Mouse (Mus musculus) common myeloid progenitor, adult 5-6 weeks (primary cell): ENCODE data around the gene Tmem270. TPM values are rescaled to one million over a fixed set of nuclear protein-coding genes. Genes with fewer than 3 reads are reported as not detected.

Experiments used
- ATAC-seq: replicated peaks from 2 replicates; pipeline ENCODE4 v1.8.0; 2016; ENCODE audit warnings: low read depth, mild to moderate bottlenecking, moderate TSS enrichment, inconsistent platforms; ENCODE audit not compliant: poor library complexity, severe bottlenecking
- total RNA-seq: library from RNA; stranded (forward); fragments of 200-1000, 187-1606 nt; gene quantifications from 2 replicates; pipeline ENCODE4 v1.2.3, GENCODE M21; 2017

Gene Tmem270
- total RNA-seq, 1 experiment from 2014 or later = not detected

- peak; percentile 95 for ATAC-seq
Measured at GRCm38 (mm10) chr5:134932179-134932902, 25.8 kb upstream of the Tmem270 start, which contains the start of gene Mettl27. Gene Mettl27 (plus strand): TSS chr5:134932368.

GRCm38 (mm10) chr5:134929988-134930387 is 23.5 kb upstream of the Tmem270 start:
- ATAC-seq = no peak

DNA sequence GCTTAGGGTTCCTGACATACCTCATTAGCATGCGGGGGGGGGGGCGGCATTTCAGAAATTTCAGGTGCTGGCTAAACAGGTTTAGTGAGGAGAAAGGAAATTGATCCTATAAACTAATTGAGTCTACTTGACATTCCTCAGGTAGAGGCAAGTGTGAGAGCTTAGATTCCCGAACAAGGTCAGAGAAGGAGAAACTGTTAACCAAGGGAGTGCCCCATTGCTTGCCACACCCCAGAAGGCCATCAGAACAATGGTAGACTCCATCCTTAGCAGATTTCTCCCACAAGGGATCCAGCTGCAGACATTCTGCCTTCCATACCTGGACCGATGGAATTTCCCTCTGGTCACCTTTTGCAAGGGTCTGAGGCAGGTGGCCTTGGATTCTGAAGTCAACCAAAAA is 20.2 kb upstream of the Tmem270 start:
- ATAC-seq = no peak

- no peak for ATAC-seq
Measured at GRCm38 (mm10) chr5:134923141-134923540, 16.6 kb upstream of the Tmem270 start.

DNA sequence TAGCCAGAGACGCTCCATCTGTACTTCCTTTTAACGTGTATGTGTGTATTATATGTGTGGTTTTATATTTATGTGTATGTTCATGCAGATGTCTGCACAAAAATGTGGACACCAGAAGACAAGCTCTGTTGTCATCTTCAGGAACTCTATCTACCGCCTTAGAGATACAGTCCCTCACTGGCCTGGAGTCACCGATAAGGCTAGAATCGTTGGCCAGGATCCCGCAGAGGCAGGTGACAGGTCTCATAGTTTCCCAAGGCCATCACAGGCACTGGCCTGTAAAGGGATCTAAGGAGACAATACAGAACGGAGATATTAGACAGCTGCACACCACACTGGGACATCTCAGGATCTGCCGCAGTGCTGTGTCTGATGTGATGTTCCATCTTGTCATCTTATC is 14.6 kb upstream of the Tmem270 start:
- no peak for ATAC-seq

DNA sequence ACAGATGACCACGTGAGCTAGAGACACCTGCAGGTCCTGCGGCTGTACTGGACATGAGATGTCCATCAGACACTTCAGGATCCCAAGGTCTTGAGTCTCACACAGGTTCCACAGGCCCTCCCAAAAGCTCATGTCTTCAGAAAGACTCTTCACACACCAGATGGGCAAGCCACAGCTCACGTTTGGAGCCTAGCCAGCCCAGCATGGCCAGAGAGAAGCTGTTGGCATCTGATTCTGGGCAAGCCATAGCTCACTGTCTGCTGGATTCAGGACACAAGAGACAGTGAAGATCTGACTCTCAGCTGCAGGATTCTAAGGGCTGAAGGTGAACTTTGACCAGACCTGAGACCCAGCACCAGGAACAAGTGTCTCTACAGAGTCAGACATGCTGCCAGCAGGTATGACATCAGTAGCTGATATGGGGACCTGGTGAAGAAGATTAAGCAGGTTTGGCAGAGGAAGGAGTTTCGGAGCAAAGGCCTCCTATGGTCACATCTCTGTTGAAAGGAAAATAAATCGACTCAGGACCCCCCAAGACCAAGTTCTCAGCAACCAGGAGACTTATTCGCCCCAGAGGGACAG is 13.7 kb upstream of the Tmem270 start:
- ATAC-seq = no peak

- ATAC-seq = peak; percentile 60
Measured at GRCm38 (mm10) chr5:134919097-134919496, 12.6 kb upstream of the Tmem270 start.

GRCm38 (mm10) chr5:134918071-134918832 is 11.7 kb upstream of the Tmem270 start:
- ATAC-seq = peak; percentile 27; the same call in 1 of the 2 replicates

GRCm38 (mm10) chr5:134915311-134915710 is 8.8 kb upstream of the Tmem270 start, which contains the start of gene Cldn13:
Gene Cldn13 (minus strand): TSS chr5:134915526.
- no peak for ATAC-seq

DNA sequence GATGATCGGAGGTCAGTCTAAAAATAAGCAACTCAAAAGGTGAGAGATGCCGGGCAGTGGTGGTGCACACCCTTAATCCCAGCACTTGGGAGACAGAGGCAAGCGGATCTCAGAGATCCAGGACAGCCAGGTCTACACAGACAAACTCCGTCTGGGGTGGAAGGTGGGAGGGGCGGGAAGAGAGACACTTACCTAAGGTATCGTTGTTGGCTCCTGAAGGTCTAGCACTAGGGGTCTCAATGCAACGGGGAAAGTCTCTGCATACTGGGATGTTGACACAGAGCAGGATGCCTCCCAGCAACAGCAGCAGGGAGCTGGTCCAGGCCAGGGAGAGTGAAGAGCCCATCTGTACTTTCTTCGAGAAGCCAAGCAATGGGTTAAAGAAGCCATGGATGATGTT is 8.0 kb upstream of the Tmem270 start:
- no peak for ATAC-seq

GRCm38 (mm10) chr5:134913753-134914152 is 7.2 kb upstream of the Tmem270 start:
- peak; percentile 75 for ATAC-seq

DNA sequence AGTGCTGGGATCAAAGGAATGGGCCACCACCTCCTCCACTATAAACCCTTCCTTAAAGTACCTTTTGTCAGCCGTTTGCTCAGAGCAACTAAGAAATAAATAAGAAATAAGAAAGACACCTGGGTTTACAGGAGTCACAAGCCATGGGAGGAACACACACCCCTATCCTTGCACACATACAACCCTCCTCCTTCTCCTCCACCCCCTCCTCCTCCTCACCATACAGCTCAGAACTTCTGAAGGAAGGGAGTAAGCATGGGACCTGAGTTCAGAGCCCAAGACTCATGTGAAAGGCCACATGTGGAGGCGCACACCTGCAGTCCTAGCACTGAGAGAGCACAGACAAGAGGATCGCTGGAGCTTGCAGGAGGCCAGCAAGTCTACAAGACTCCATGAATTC is 6.8 kb upstream of the Tmem270 start:
- no peak for ATAC-seq

DNA sequence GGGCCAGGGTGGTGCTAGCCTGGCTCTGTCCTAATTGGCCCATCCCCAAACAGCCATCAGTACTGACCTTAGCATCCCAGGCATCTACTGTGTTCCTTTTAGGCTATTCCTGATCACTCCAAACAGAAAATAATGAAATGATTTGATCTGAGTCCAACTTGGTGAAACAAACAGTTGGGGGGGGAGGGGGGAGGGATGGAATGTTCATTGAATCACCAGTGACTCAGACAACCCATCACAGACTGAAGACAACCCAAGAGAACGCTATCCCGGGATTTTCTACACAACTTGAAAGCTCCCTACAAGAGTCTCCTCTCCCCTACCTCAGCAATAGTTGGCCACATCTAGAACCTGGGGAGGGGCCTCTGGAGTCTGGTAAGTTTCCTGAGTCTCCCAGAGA is 5.4 kb upstream of the Tmem270 start:
- no peak for ATAC-seq

GRCm38 (mm10) chr5:134907135-134907534 is 602 bp upstream of the Tmem270 start:
- peak; percentile 99 for ATAC-seq

GRCm38 (mm10) chr5:134901644-134902027 is 4.9 kb downstream of the Tmem270 start:
- no peak for ATAC-seq

DNA sequence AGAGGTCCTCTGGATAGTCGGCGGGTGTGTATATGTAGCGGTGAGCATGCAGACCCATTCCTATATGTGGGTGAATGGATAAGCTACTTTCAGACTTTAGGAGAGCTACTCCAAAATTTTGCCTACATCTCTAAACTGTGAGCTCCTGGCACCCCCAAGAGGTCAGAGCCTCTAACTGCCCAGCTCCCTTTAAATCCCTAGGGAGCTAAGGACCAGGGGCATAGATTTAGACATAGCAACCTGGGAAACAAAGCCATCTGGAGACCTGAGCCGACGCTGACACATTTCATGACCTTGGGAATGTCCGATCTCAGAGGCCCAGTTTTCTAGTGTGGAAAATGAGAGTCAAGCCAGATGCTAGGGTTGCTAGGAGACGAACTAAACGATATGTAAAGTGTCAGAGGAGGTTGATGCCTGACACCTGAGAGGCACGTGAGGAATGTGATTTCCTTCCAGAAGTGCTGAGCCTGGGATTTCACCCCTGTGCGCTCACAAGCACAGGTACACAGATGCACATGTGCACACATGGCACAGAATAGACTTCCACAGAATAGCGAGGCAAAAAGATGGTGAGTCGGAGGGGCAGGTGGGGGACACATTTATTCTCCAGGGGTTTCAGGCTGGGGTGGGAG is 5.4 kb downstream of the Tmem270 start:
- 0 out of 2 replicates have a peak, but pooled peaks have one; percentile 39 for ATAC-seq

- no peak for ATAC-seq
Measured at GRCm38 (mm10) chr5:134897596-134897995, 8.9 kb downstream of the Tmem270 start.

- no peak for ATAC-seq
Measured at GRCm38 (mm10) chr5:134896965-134897364, 9.6 kb downstream of the Tmem270 start.

DNA sequence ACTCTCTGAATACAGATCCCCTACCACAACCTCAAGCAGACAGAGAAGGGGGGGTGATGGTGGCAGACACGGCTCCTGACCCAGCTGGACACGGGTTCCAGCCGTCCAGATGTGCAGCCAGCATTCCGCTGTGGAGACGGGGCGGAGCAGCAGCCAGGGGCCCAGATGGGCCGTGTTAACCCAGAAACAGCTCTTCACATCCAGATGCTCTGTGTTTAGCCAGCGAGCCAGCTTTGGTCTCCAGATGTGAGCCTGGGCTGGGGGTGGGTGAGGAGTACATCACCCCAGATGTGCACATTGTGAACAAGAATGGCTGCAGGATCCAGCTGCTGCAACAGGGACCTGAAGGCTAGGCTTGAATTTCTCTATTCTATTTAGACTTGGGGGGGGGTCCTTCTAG is 11.2 kb downstream of the Tmem270 start:
- no peak for ATAC-seq

DNA sequence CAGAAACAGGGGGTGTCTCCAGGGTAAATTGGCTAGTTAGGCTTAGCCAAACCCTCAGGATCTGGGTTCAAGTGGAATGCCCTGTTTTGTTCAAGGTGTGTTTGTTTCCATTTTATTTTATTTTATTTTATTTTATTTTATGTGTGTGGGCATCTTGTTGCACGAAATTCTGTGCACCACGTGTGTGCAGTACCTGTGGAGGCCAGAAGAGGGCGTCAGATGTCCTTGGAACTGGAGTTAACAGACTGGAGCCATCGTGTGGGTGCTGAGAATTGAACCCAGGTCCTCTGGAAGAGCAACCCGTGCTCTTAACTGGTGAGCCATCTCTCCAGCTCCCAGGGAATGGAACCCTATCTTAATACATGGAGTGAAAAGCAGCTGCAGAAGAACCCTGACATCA is 13.8 kb downstream of the Tmem270 start:
- ATAC-seq = no peak

GRCm38 (mm10) chr5:134891552-134891951 is 15.0 kb downstream of the Tmem270 start:
- ATAC-seq = no peak
